Mouse (Mus musculus): ENCODE measurements around the gene Trpc5. TPM values are rescaled to one million over a fixed set of nuclear protein-coding genes. Genes with fewer than 3 reads are reported as not detected.

The Trpc5 gene
- total RNA-seq, 2 experiments from 2014 or later = 35.7 to 39.4 TPM

DNA sequence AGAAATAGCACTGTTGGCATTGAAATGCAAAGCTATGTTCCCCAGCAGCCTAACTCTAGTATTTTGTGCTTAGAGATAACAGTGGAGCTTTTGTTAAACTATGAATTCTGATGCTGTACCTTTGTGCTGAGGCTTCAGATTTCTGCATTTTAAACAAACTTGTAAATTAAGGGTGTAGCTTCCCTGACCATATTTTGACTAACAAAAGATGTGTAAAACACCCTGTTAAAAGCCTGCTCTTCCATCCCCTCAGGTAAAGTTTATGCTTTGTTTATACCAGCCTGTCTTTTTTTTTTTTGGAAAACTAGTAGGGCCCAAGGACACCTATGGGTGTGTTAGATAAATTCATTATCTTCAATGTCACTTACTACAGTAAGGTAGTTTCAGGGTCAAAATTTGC is 350.0 kb downstream of the Trpc5 start:
- no peak for DNase-seq (ENCODE audit: low spot score in 2 of 2)

DNA sequence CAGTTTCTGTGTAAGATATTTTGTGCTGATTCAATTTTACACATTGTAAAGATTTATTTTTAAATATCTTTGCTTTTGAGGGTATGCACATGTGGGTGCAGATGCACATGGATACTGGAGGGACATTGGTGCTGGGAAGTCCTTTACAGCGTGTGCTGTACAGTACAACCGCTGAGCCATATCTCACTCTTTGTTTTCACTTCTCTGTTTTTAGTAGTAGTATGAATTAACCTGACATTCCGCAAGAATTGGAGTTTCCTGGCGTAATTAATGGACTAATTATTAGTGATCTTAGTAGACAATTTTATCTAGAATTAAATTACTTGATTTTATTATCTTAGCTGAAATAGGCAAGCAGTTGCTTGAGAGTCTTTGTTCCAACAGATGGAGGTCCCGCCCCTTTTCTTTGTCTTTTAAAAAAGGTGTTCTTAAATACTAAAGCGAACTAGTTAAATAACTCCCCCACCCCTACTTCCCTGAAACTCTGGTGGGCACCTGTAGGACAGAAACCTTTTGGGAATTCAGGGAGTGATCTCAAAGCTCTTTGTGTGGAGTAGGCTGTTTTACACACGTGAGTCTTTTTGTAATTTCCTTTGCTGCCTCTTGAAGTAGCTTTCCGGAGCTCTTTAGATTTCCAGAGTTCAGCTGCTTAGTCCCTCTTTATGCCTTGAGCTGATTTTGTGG is 352.5 kb downstream of the Trpc5 start:
- no peak for DNase-seq (ENCODE audit: low spot score in 2 of 2)

Other genes starting within 250 kb of the Trpc5 start
- gene Trpc5os, start 231.6 kb downstream of the Trpc5 start, total RNA-seq (2021) = not detected
- 1 to 10 TPM; 3.3 to 4.5 TPM for gene Rtl4, start 727 bp upstream of the Trpc5 start, total RNA-seq (2021)